Mouse (Mus musculus): ENCODE results near the gene Rexo2. TPM values are rescaled to one million over a fixed set of nuclear protein-coding genes. Genes with fewer than 3 reads are reported as not detected.
"Not testable (repeated sequence)": the region's sequence is repeated elsewhere in the genome, so short reads cannot be mapped to it uniquely, and the experiment has no call there.

The Rexo2 gene
- polyA plus RNA-seq (2014; fragmentation: Nextera tagmentation; extraction: Ambion mirVana) = 75.8 and 76.5 TPM in 2 replicates

GRCm38 (mm10) chr9:48480411-48481213 lies at the start of gene Rexo2:
Gene Rexo2 (minus strand): TSS chr9:48480623.
- Histone ChIP-seq H3K9me3 (ENCODE audit: control insufficient read depth, low read length) (no peaks in the 10 kb centered on the region), H3K27ac (replicated peaks; ENCODE audit: low read depth, low read length) (no peak within 1 kb of the TSS), H3K9ac (ENCODE audit: low read length) (peak within 1 kb of the TSS; percentile 83), H3K4me1 (ENCODE audit: control insufficient read depth, insufficient read depth, low read length) (no peaks in the 10 kb centered on the region; the same call in 1 of the 2 replicates), H3K4me2 (ENCODE audit: low read depth, severe bottlenecking) (peak within 1 kb of the TSS; percentile 89), H3K27me3 (ENCODE audit: control insufficient read depth, insufficient read depth, low read length) (no peaks in the 10 kb centered on the region), H3K4me3 (ENCODE audit: low read depth, low read length) (peak within 1 kb of the TSS; percentile 94), H3K36me3 (ENCODE audit: control insufficient read depth, insufficient read depth, low read length) (no peaks in the 10 kb centered on the region; the same call in 1 of the 2 replicates)
- 1% methylated on average over 49 of the region's 49 CpGs for WGBS
- DNase-seq (ENCODE audit: low spot score) (peak; percentile 95), ATAC-seq (ENCODE audit: insufficient number of reproducible peaks, low FRiP score, low TSS enrichment, low read depth) (peak; percentile 94)

- Histone ChIP-seq H3K4me3 (ENCODE audit: low read depth, low read length) (no peak overlapping the region), H3K4me1 (ENCODE audit: control insufficient read depth, insufficient read depth, low read length) (no peaks in the 10 kb centered on the region), H3K36me3 (ENCODE audit: control insufficient read depth, insufficient read depth, low read length) (no peaks in the 10 kb centered on the region), H3K27me3 (ENCODE audit: control insufficient read depth, insufficient read depth, low read length) (no peaks in the 10 kb centered on the region), H3K9me3 (ENCODE audit: control insufficient read depth, low read length) (no peaks in the 10 kb centered on the region), H3K9ac (ENCODE audit: low read length) (no peak overlapping the region), H3K4me2 (ENCODE audit: low read depth, severe bottlenecking) (no peak overlapping the region), H3K27ac (replicated peaks; ENCODE audit: low read depth, low read length) (no peak overlapping the region)
- DNase-seq (ENCODE audit: low spot score) (no peak), ATAC-seq (ENCODE audit: insufficient number of reproducible peaks, low FRiP score, low TSS enrichment, low read depth) (no peak)
- 90% methylated on average over 4 of the region's 4 CpGs for WGBS
These were observed 46.1 kb upstream of the Rexo2 start for GRCm38 (mm10) chr9:48526520-48526919.

GRCm38 (mm10) chr9:48525566-48525965 lies 45.1 kb upstream of the Rexo2 start:
- WGBS = 6% methylated on average over 1 of the region's 1 CpGs
- no peak for DNase-seq (ENCODE audit: low spot score)
- no peak overlapping the region for H3K9ac ChIP-seq (ENCODE audit: low read length)
- no peak overlapping the region for H3K4me3 ChIP-seq (ENCODE audit: low read depth, low read length)
- H3K4me2 ChIP-seq (ENCODE audit: low read depth, severe bottlenecking) = no peak overlapping the region
- H3K9me3 ChIP-seq (ENCODE audit: control insufficient read depth, low read length) = no peaks in the 10 kb centered on the region
- no peaks in the 10 kb centered on the region for H3K4me1 ChIP-seq (ENCODE audit: control insufficient read depth, insufficient read depth, low read length)
- no peaks in the 10 kb centered on the region for H3K27me3 ChIP-seq (ENCODE audit: control insufficient read depth, insufficient read depth, low read length)
- H3K36me3 ChIP-seq (ENCODE audit: control insufficient read depth, insufficient read depth, low read length) = no peaks in the 10 kb centered on the region
- ATAC-seq (ENCODE audit: insufficient number of reproducible peaks, low FRiP score, low TSS enrichment, low read depth) = no peak
- H3K27ac ChIP-seq (replicated peaks; ENCODE audit: low read depth, low read length) = no peak overlapping the region

GRCm38 (mm10) chr9:48520405-48520804 lies 40.0 kb upstream of the Rexo2 start:
- not testable (repeated sequence) for H3K9ac ChIP-seq (ENCODE audit: low read length); H3K36me3 ChIP-seq (ENCODE audit: control insufficient read depth, insufficient read depth, low read length); DNase-seq (ENCODE audit: low spot score); H3K4me2 ChIP-seq (ENCODE audit: low read depth, severe bottlenecking); H3K4me3 ChIP-seq (ENCODE audit: low read depth, low read length); H3K4me1 ChIP-seq (ENCODE audit: control insufficient read depth, insufficient read depth, low read length); H3K9me3 ChIP-seq (ENCODE audit: control insufficient read depth, low read length); ATAC-seq (ENCODE audit: insufficient number of reproducible peaks, low FRiP score, low TSS enrichment, low read depth); H3K27ac ChIP-seq (replicated peaks; ENCODE audit: low read depth, low read length); H3K27me3 ChIP-seq (ENCODE audit: control insufficient read depth, insufficient read depth, low read length)
- WGBS = no CpG with 5 or more reads among the region's 7 CpGs

GRCm38 (mm10) chr9:48517372-48518130 lies 37.1 kb upstream of the Rexo2 start:
- ATAC-seq (ENCODE audit: insufficient number of reproducible peaks, low FRiP score, low TSS enrichment, low read depth) = no peak
- Histone ChIP-seq H3K9ac (ENCODE audit: low read length) (no peak overlapping the region), H3K9me3 (ENCODE audit: control insufficient read depth, low read length) (no peaks in the 10 kb centered on the region), H3K4me1 (ENCODE audit: control insufficient read depth, insufficient read depth, low read length) (0 out of 2 replicates have a peak, but pooled peaks cover 3% of the 10 kb centered on the region), H3K4me3 (ENCODE audit: low read depth, low read length) (no peak overlapping the region), H3K27me3 (ENCODE audit: control insufficient read depth, insufficient read depth, low read length) (no peaks in the 10 kb centered on the region), H3K36me3 (ENCODE audit: control insufficient read depth, insufficient read depth, low read length) (no peaks in the 10 kb centered on the region), H3K4me2 (ENCODE audit: low read depth, severe bottlenecking) (no peak overlapping the region), H3K27ac (replicated peaks; ENCODE audit: low read depth, low read length) (no peak overlapping the region)
- no peak for DNase-seq (ENCODE audit: low spot score)
- 52% methylated on average over 19 of the region's 19 CpGs for WGBS

GRCm38 (mm10) chr9:48516615-48517371 lies 36.4 kb upstream of the Rexo2 start:
- Histone ChIP-seq H3K27ac (replicated peaks; ENCODE audit: low read depth, low read length) (no peak overlapping the region), H3K4me3 (ENCODE audit: low read depth, low read length) (no peak overlapping the region)

GRCm38 (mm10) chr9:48515332-48515731 lies 34.9 kb upstream of the Rexo2 start:
- 71% methylated on average over 1 of the region's 1 CpGs for WGBS
- H3K27me3 ChIP-seq (ENCODE audit: control insufficient read depth, insufficient read depth, low read length) = no peaks in the 10 kb centered on the region
- no peak for ATAC-seq (ENCODE audit: insufficient number of reproducible peaks, low FRiP score, low TSS enrichment, low read depth)
- H3K4me1 ChIP-seq (ENCODE audit: control insufficient read depth, insufficient read depth, low read length) = 0 out of 2 replicates have a peak, but pooled peaks cover 3% of the 10 kb centered on the region
- no peak overlapping the region for H3K4me3 ChIP-seq (ENCODE audit: low read depth, low read length)
- no peak overlapping the region for H3K27ac ChIP-seq (replicated peaks; ENCODE audit: low read depth, low read length)
- no peak for DNase-seq (ENCODE audit: low spot score)
- no peak overlapping the region for H3K9ac ChIP-seq (ENCODE audit: low read length)
- H3K9me3 ChIP-seq (ENCODE audit: control insufficient read depth, low read length) = no peaks in the 10 kb centered on the region
- no peak overlapping the region for H3K4me2 ChIP-seq (ENCODE audit: low read depth, severe bottlenecking)
- no peaks in the 10 kb centered on the region for H3K36me3 ChIP-seq (ENCODE audit: control insufficient read depth, insufficient read depth, low read length)

More at GRCm38 (mm10) chr9:48516615-48517371, 36.4 kb upstream of the Rexo2 start:
- no peaks in the 10 kb centered on the region for H3K36me3 ChIP-seq (ENCODE audit: control insufficient read depth, insufficient read depth, low read length)
- H3K9ac ChIP-seq (ENCODE audit: low read length) = no peak overlapping the region
- no peak overlapping the region for H3K4me2 ChIP-seq (ENCODE audit: low read depth, severe bottlenecking)
- no peaks in the 10 kb centered on the region for H3K27me3 ChIP-seq (ENCODE audit: control insufficient read depth, insufficient read depth, low read length)
- H3K9me3 ChIP-seq (ENCODE audit: control insufficient read depth, low read length) = no peaks in the 10 kb centered on the region
- DNase-seq (ENCODE audit: low spot score) = no peak
- ATAC-seq (ENCODE audit: insufficient number of reproducible peaks, low FRiP score, low TSS enrichment, low read depth) = no peak
- 0 out of 2 replicates have a peak, but pooled peaks cover 3% of the 10 kb centered on the region for H3K4me1 ChIP-seq (ENCODE audit: control insufficient read depth, insufficient read depth, low read length)
- 67% methylated on average over 11 of the region's 11 CpGs for WGBS

- H3K27me3 ChIP-seq (ENCODE audit: control insufficient read depth, insufficient read depth, low read length) = no peaks in the 10 kb centered on the region
- WGBS = 88% methylated on average over 5 of the region's 5 CpGs
- no peaks in the 10 kb centered on the region for H3K9me3 ChIP-seq (ENCODE audit: control insufficient read depth, low read length)
- H3K36me3 ChIP-seq (ENCODE audit: control insufficient read depth, insufficient read depth, low read length) = no peaks in the 10 kb centered on the region
- no peak overlapping the region for H3K4me2 ChIP-seq (ENCODE audit: low read depth, severe bottlenecking)
- no peak for ATAC-seq (ENCODE audit: insufficient number of reproducible peaks, low FRiP score, low TSS enrichment, low read depth)
- no peak overlapping the region for H3K4me3 ChIP-seq (ENCODE audit: low read depth, low read length)
- H3K4me1 ChIP-seq (ENCODE audit: control insufficient read depth, insufficient read depth, low read length) = no peaks in the 10 kb centered on the region
- no peak for DNase-seq (ENCODE audit: low spot score)
- no peak overlapping the region for H3K9ac ChIP-seq (ENCODE audit: low read length)
- H3K27ac ChIP-seq (replicated peaks; ENCODE audit: low read depth, low read length) = no peak overlapping the region
These were observed 29.7 kb upstream of the Rexo2 start for GRCm38 (mm10) chr9:48510134-48510533.
